Mouse (Mus musculus): ENCODE measurements at regions not wholly inside any gene's neighbourhood (a gene's known extent, or its start where the extent isn't known, plus 50 kb on each side); places are given as distances from the start of the nearest gene placed in this dataset.

DNA sequence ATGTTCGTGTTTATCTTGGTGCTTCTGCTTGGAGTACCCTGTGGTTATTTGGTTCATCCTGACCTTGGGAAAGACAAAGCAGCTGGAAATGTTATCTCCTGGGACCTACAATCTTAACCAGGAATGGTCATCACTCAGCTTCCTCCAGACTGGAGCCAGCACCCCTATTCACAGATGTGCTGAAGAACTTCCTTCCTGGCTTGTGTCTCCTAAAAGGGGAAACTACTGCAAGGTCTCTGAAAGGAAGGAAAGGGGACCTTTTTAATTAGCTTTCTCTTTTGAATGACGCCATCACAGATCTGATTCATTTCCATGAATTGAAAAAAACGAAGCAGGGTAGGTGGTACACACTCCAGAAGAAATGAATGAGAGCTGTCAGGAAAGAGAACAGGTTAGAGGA, 476.0 kb upstream of the A1bg start:
- no peak for TF ChIP-seq POLR2A (IDR thresholded peaks at IDR 0.05; ENCODE audit: control insufficient read depth, extremely low read depth, insufficient read depth, low read length, poor library complexity)
- no peak for TF ChIP-seq CTCF (IDR thresholded peaks at IDR 0.05; ENCODE audit: borderline replicate concordance, control insufficient read depth, extremely low read depth, insufficient read depth, low read length, poor library complexity)
